Mouse (Mus musculus) cerebellum, postnatal 10 days (tissue): ENCODE data around the gene Itga9.
A peak's percentile ranks its signal among the peaks of the same experiment; 100 is the strongest.

Source experiments
- DNase-seq, 2 experiments: peaks; one replicate each; pipeline ENCODE4 v3.0.0; 2021; ENCODE audit warnings: mixed read lengths in 2 of 2

The Itga9 gene

GRCm38 (mm10) chr9:118885785-118886184, 279.3 kb downstream of the Itga9 start:
- DNase-seq: peak in 1 of 2 experiments; percentile 37

GRCm38 (mm10) chr9:118887201-118887600, 280.7 kb downstream of the Itga9 start:
- no peak for DNase-seq

DNA sequence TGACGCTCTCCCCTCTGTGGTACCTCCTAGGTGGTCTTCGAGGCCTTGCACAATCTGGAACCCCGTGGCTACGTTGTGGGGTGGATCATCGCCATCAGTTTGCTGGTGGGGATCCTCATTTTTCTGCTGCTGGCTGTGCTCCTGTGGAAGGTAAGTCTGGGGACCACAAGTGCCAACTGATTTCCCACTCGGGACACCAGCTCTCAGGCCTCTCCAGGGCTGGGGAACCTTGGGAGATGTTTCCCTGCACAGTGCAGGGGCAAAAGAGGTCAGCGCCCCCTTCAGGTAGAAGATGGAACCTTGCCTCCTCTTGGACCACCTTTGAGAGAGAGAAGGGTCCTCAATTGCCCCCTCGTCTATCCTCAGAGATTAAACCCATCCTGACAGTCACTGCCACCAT, 281.2 kb downstream of the Itga9 start:
- no peak for DNase-seq

DNA sequence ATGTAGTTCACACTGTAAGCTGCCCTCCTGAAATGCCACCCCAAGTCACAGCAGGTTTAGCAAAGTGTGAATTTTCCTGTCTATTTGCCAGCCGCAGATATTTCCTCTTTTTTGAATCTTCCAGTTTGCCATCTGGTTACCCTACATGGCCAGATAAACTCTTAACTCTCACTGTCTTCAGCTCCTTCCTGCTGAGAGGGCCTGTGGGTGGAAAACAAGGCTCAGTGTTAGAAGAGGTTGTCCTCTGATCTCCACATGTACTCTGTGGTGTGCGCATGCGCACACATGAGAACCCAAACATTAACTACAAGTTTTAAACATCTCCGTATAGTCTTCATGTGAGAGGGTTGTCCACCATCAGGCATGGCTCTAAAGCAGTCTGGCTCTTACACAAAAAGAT, 283.7 kb downstream of the Itga9 start:
- peak in 1 of 2 experiments; percentile 31 for DNase-seq

GRCm38 (mm10) chr9:118890645-118891044, 284.2 kb downstream of the Itga9 start:
- peak; percentile 49 to 57 for DNase-seq

- DNase-seq: peak in 1 of 2 experiments; percentile 30
These were observed 284.6 kb downstream of the Itga9 start for GRCm38 (mm10) chr9:118891068-118891467.

DNA sequence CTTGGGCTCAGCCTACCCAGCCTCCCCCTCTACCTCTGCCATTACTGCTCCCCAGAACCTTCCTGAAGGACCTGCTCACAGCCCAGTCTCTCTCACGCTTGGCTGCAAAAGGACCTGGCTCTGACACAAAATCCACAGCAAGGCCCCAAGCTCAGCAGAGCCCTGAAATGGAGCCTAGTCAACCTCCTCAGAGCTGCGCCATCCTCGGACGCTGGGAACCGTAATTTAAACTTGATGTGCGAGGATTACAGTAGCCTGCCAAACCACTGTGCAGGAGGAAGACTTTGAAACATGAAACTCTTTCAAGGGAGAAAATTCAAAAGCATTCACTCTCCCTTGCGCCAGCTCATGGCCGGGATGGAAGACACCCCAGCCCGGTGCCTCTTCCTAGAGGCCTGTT, 285.1 kb downstream of the Itga9 start:
- DNase-seq: peak; percentile 63 to 78

- DNase-seq: peak; percentile 43 to 50
These were observed 288.6 kb downstream of the Itga9 start for GRCm38 (mm10) chr9:118895101-118895500.

DNA sequence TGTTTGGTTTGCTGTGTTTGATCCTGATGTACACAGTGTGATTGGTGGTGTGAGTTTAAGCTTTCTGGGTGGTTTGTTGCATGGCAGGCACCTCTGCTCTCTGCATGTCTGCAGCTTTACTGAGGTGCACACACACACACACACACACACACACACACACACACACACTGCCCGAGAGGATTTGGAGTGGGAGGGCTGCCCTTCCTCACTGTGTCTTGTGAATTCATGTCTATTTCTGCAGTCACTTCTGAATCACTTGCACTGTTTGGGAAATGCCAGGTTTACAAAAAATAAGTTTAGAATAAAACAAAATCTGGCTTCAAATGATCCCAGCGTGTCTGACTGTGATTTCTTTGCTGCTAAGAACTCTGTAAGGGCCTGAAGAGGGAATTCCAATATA, 294.2 kb downstream of the Itga9 start:
- DNase-seq: no peak

DNA sequence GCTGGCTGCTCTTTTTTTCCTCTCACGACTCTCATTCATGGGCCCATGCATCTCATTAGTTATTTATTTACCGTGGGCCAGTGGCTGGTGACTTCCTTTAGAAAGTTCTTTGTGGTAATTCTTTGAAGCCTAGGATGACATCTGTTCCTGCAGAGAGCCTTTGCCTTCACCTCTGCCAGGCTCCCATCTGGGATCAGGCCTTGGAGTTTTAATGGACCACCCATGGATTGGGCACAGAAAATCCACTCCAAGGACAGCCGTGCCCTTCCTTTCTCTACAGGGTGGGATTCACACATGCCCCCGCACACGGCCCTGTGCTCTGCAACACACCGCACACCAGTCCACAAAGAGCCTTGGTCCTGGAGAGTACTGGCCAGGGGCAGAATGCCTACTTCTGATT, 295.4 kb downstream of the Itga9 start:
- DNase-seq: peak in 1 of 2 experiments; percentile 54

- peak; percentile 87 to 90 for DNase-seq
These were observed 301.6 kb downstream of the Itga9 start for GRCm38 (mm10) chr9:118907934-118908620.

- no peak for DNase-seq
These were observed 306.6 kb downstream of the Itga9 start for GRCm38 (mm10) chr9:118913048-118913447.

- no peak for DNase-seq
These were observed 307.1 kb downstream of the Itga9 start for GRCm38 (mm10) chr9:118913613-118914012.

DNA sequence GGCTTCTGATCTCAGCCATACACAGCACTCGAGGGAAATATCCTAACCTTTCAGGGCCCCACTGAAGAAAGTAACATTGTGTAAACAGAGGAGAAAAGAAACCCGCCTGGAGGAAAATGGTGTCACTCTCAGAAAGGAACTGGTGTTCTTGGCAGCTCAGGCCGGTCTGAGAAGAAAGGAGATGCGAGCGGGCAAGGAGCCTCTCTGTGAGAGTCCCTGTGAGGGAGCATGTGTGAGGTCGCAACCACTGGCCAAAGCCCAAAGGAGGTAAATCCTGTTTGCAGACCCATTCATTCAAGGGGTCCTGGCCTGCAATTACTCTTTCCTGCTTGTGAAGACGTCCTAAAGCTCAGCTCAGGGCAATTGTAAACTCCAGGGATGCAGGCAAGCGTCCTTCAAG, 308.1 kb downstream of the Itga9 start:
- DNase-seq: no peak

GRCm38 (mm10) chr9:118915290-118915689, 308.8 kb downstream of the Itga9 start:
- peak; percentile 52 to 63 for DNase-seq

GRCm38 (mm10) chr9:118919672-118920186, 313.2 kb downstream of the Itga9 start:
- peak; percentile 93 for DNase-seq

DNA sequence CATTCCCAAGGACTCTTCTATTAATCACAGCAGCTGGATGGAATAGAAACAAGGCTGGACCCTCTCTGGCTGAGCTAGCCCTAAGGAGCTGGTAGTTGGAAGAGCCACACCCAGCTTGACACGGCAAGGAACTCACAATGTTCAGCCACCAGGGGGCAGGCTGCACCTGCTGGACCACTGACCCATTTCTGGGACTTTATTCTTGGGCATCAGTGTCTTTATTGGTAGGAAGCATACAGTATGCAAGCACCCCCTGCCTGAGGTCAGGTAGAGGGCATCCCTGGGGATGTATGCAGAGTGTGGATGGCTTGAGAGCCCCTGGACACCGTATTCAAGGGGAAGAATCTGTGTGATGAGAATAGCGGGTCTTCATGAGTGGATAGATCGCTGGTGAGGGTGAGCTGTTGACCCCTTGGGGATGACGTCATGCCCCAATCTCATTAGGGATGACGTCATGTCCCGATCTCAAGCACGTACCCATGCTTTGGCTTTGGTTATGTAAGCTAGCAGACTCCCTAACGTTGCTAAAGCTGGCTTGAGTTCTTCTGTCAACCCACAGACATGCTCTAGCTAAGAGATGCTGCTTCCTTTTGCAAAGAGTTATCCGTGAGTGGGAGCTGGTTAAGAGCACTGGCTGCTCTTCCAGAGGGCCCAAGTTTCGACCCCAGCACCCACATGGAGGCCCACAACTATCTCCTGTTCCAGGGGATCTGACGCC, 314.5 kb downstream of the Itga9 start:
- peak; percentile 92 to 95 for DNase-seq

DNA sequence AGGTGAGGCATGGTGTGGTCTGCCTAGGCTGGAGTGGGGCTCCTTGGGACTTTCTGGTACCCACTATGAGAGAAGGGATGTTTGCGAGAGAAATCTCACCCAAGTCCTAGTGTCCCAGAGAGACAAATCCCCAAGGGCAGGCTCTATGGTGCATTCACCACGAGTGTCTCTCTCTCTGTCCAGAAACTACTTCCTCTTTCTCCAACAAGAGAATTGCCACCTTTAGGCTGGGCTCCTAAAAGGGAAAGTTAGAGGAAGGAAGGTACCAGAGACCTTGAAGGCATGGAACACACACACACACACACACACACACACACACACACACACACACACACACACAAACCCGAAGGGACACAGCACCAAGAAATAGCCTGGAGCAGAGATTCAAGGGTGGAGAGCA, 315.4 kb downstream of the Itga9 start:
- DNase-seq: no peak

DNA sequence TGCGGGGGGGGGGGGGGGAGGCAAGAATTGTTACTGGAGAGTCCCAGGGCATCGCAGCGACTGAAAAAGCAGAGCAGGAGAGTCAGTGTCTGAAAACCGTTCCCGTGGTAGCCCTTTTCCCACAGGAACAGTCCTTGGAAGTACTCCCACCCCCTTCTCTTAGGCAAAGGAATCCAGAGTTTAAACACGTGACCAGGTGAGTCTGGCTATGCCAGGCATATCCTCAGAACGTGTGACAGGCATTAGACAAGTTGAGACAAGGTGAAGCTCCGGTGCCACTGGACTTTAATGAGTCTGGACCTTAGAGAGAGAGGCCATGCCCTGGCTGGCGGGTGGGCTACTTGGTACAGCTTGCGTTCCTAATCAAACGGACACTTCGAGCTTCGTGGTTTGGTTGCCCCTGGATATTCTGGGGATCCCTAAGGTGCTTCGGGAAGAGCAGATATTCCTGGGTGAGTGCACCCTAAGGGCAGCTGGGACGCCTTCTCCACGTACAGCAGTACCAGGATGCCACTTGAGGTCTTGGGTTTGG, 318.1 kb downstream of the Itga9 start:
- no peak for DNase-seq

DNA sequence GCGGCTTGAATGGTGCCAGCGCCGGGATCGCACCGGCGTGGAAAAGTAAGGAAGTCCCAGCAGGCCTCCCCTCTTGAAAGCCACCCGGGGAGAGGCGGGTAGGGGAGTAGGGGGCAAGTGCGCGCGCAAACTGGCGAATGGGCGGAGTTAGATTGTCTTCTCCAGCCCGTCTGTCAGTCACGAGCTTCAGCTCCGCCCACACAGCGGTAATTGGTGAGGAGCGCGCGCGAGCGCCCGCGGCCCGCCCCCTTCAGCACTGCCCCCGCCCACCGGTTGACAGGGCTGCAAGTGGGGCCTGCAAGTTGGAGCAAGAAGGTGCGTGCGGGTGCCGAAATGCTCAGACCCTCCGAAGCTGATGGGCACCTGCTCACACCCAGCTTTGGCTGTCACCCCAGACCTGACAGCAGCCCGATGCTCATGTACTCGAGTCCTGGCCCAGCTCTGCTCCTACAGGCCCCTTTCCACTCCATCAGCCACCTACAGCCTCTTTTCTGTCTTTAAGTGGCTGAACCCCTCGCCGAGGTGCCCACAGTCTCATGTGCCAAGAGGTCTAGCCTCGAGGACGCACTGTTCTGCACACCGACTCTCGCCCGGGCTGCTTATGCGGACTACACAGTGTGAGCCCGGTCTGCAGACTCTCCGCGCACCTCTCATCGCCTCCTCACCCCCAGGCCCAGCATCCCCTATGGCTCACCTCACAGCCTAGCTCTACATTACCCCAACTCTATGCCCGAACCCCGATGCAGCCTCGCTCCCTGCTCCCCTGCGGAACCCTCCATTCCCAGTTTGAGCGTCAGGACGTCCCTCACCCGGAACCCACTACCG, 319.0 kb downstream of the Itga9 start:
- peak; percentile 95 to 97 for DNase-seq

GRCm38 (mm10) chr9:118926111-118926650, 319.7 kb downstream of the Itga9 start, which contains the start of gene Ctdspl:
Gene Ctdspl (plus strand): TSS chr9:118926453.
- DNase-seq: peak; percentile 66 to 73

DNA sequence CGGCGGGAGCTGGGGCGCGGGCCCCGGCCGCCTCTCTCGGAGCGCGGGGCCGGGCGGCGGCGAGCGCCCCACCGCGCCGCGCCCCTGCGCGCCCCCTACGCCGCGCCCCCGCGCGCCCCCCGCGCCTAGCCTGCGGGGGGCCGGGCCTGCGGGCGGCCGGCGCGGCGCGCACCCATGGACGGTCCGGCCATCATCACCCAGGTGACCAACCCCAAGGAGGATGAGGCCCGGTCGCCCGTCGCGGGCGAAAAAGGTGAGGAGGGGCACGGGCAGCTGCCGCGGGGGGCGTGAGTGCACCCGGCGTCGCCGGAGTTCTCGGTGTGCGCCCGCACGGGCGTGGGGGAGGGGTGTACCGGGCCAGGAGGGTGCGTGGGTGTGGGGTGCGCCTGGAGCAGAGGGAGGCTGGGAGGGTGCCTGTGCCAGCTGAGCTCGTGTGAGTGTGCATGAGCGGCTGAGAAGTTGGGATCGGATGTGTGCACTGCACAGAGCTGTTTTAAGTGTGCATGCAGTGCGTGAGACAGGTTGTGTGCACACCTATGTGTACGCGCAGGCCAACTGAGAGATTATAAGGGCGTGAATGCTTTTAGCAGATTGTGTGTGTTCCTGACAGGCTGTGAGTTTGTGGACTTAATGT, 320.3 kb downstream of the Itga9 start:
- DNase-seq: peak; percentile 67 to 70
